Mouse (Mus musculus) forebrain, embryonic 13.5 days (tissue): ENCODE measurements at regions not wholly inside any gene's neighbourhood (a gene's known extent, or its start where the extent isn't known, plus 50 kb on each side); places are given as distances from the start of the nearest gene placed in this dataset.
A peak's percentile ranks its signal among the peaks of the same experiment; 100 is the strongest.

Experiments used
- ATAC-seq: fragments of 200-750 bp; cut with Nextera tagmentation; 2 replicates; pipeline ENCODE4 v1.8.0; 2017
- H3K27ac ChIP-seq: fragments of 300-500 bp; sonication (generic); 2 replicates; pipeline ENCODE4 v1.5.1; 2015; ENCODE audit warnings: inconsistent platforms, mild to moderate bottlenecking, moderate library complexity
- H3K27me3 ChIP-seq: fragments of 300-500 bp; sonication (generic); 2 replicates; pipeline ENCODE4 v1.6.1; 2015; ENCODE audit warnings: mild to moderate bottlenecking, inconsistent platforms
- H3K36me3 ChIP-seq: fragments of 300-500 bp; sonication (generic); 2 replicates; pipeline ENCODE4 v1.6.1; 2015; ENCODE audit warnings: mild to moderate bottlenecking, inconsistent platforms; ENCODE audit not compliant: poor library complexity, severe bottlenecking
- H3K4me1 ChIP-seq: fragments of 300-500 bp; sonication (generic); 2 replicates; pipeline ENCODE4 v1.6.1; 2015; ENCODE audit warnings: inconsistent platforms
- H3K4me2 ChIP-seq: fragments of 300-500 bp; sonication (generic); 2 replicates; pipeline ENCODE4 v1.6.1; 2015; ENCODE audit warnings: inconsistent platforms, mild to moderate bottlenecking, moderate library complexity
- H3K4me3 ChIP-seq: fragments of 300-500 bp; sonication (generic); 2 replicates; pipeline ENCODE4 v1.5.1; 2015; ENCODE audit warnings: mild to moderate bottlenecking, inconsistent platforms
- H3K9ac ChIP-seq: fragments of 300-500 bp; sonication (generic); 2 replicates; pipeline ENCODE4 v1.6.1; 2015; ENCODE audit warnings: mild to moderate bottlenecking, inconsistent platforms
- H3K9me3 ChIP-seq: fragments of 300-500 bp; sonication (generic); replicated peaks from 2 replicates; pipeline ENCODE4 v1.6.1; 2016; ENCODE audit warnings: inconsistent platforms
- WGBS: fragments of 180-500 bp; shearing (Covaris S2); methylation state at CpG from one replicate; pipeline ENCODE4 v1.1.7; 2015; 5-methylcytosine and 5-hydroxymethylcytosine counted together

- no peak overlapping the region for H3K9ac ChIP-seq
- H3K9me3 ChIP-seq = no peaks in the 10 kb centered on the region
- no peak for ATAC-seq
- H3K27me3 ChIP-seq = no peaks in the 10 kb centered on the region
- no peak overlapping the region for H3K4me3 ChIP-seq
- no peak overlapping the region for H3K4me2 ChIP-seq
- no peaks in the 10 kb centered on the region for H3K36me3 ChIP-seq
- H3K4me1 ChIP-seq = no peaks in the 10 kb centered on the region
- no peak overlapping the region for H3K27ac ChIP-seq
Observed at GRCm38 (mm10) chr7:124680561-124680960, 697.9 kb downstream of the Hs3st4 start.

GRCm38 (mm10) chr7:124681212-124681611 lies 698.5 kb downstream of the Hs3st4 start:
- H3K4me1 ChIP-seq = no peaks in the 10 kb centered on the region
- no peaks in the 10 kb centered on the region for H3K36me3 ChIP-seq
- WGBS = 76% methylated on average over 10 of the region's 10 CpGs
- ATAC-seq = peak; percentile 45; the same call in 1 of the 2 replicates
- H3K27ac ChIP-seq = no peak overlapping the region
- H3K4me3 ChIP-seq = no peak overlapping the region
- no peaks in the 10 kb centered on the region for H3K27me3 ChIP-seq
- H3K9ac ChIP-seq = no peak overlapping the region
- H3K4me2 ChIP-seq = no peak overlapping the region
- no peaks in the 10 kb centered on the region for H3K9me3 ChIP-seq

GRCm38 (mm10) chr7:124681820-124682219 lies 699.2 kb downstream of the Hs3st4 start:
- no peak overlapping the region for H3K9ac ChIP-seq
- ATAC-seq = no peak
- H3K36me3 ChIP-seq = no peaks in the 10 kb centered on the region
- no peaks in the 10 kb centered on the region for H3K27me3 ChIP-seq
- no peak overlapping the region for H3K27ac ChIP-seq
- no peaks in the 10 kb centered on the region for H3K4me1 ChIP-seq
- 91% methylated on average over 2 of the region's 2 CpGs for WGBS
- no peak overlapping the region for H3K4me2 ChIP-seq
- no peak overlapping the region for H3K4me3 ChIP-seq
- H3K9me3 ChIP-seq = no peaks in the 10 kb centered on the region

GRCm38 (mm10) chr7:124685424-124685823 lies 702.8 kb downstream of the Hs3st4 start:
- H3K4me3 ChIP-seq = no peak overlapping the region
- WGBS = 83% methylated on average over 2 of the region's 2 CpGs
- no peaks in the 10 kb centered on the region for H3K4me1 ChIP-seq
- no peaks in the 10 kb centered on the region for H3K9me3 ChIP-seq
- no peak overlapping the region for H3K27ac ChIP-seq
- no peak overlapping the region for H3K4me2 ChIP-seq
- H3K27me3 ChIP-seq = no peaks in the 10 kb centered on the region
- H3K36me3 ChIP-seq = no peaks in the 10 kb centered on the region
- H3K9ac ChIP-seq = no peak overlapping the region
- ATAC-seq = no peak

GRCm38 (mm10) chr7:124704163-124704824 lies 721.6 kb downstream of the Hs3st4 start:
- Histone ChIP-seq H3K9ac (no peak overlapping the region), H3K4me3 (no peak overlapping the region), H3K27me3 (no peaks in the 10 kb centered on the region), H3K27ac (peak overlapping the region; percentile 57), H3K9me3 (no peaks in the 10 kb centered on the region), H3K36me3 (no peaks in the 10 kb centered on the region), H3K4me1 (peaks cover 16% of the 10 kb centered on the region), H3K4me2 (no peak overlapping the region)
- 57% methylated on average over 6 of the region's 6 CpGs for WGBS
- peak; percentile 81 for ATAC-seq

GRCm38 (mm10) chr7:124707143-124707542 lies 724.5 kb downstream of the Hs3st4 start:
- no peak overlapping the region for H3K4me3 ChIP-seq
- H3K27ac ChIP-seq = no peak overlapping the region
- no peak for ATAC-seq
- no peak overlapping the region for H3K4me2 ChIP-seq
- peaks cover 19% of the 10 kb centered on the region for H3K4me1 ChIP-seq
- H3K9ac ChIP-seq = no peak overlapping the region
- WGBS = 62% methylated on average over 3 of the region's 3 CpGs
- no peaks in the 10 kb centered on the region for H3K9me3 ChIP-seq
- H3K27me3 ChIP-seq = no peaks in the 10 kb centered on the region
- H3K36me3 ChIP-seq = no peaks in the 10 kb centered on the region

GRCm38 (mm10) chr7:124708771-124709485 lies 726.3 kb downstream of the Hs3st4 start:
- WGBS = 53% methylated on average over 11 of the region's 11 CpGs
- H3K4me2 ChIP-seq = no peak overlapping the region
- peak; percentile 49; the same call in 1 of the 2 replicates for ATAC-seq

GRCm38 (mm10) chr7:124720927-124721326 lies 723.5 kb upstream of the Kdm8 start:
- Histone ChIP-seq H3K9ac (no peak overlapping the region), H3K27me3 (no peaks in the 10 kb centered on the region), H3K4me3 (no peak overlapping the region), H3K27ac (no peak overlapping the region), H3K36me3 (no peaks in the 10 kb centered on the region), H3K4me1 (no peaks in the 10 kb centered on the region), H3K4me2 (no peak overlapping the region), H3K9me3 (no peaks in the 10 kb centered on the region)
- ATAC-seq = no peak
- WGBS = 43% methylated on average over 1 of the region's 1 CpGs

More at GRCm38 (mm10) chr7:124708771-124709485, 726.3 kb downstream of the Hs3st4 start:
- Histone ChIP-seq H3K27me3 (no peaks in the 10 kb centered on the region), H3K27ac (peak overlapping the region; percentile 44), H3K4me3 (no peak overlapping the region), H3K4me1 (peaks cover 19% of the 10 kb centered on the region), H3K9me3 (no peaks in the 10 kb centered on the region), H3K36me3 (no peaks in the 10 kb centered on the region), H3K9ac (no peak overlapping the region)

GRCm38 (mm10) chr7:124742086-124742485 lies 702.4 kb upstream of the Kdm8 start:
- no peaks in the 10 kb centered on the region for H3K27me3 ChIP-seq
- no peak overlapping the region for H3K4me3 ChIP-seq
- H3K36me3 ChIP-seq = no peaks in the 10 kb centered on the region
- H3K9me3 ChIP-seq = no peaks in the 10 kb centered on the region
- H3K4me1 ChIP-seq = no peaks in the 10 kb centered on the region
- no peak overlapping the region for H3K9ac ChIP-seq
- ATAC-seq = no peak
- no peak overlapping the region for H3K4me2 ChIP-seq
- no peak overlapping the region for H3K27ac ChIP-seq
- WGBS = 9% methylated on average over 2 of the region's 2 CpGs

- ATAC-seq = no peak
- Histone ChIP-seq H3K4me1 (no peaks in the 10 kb centered on the region), H3K27me3 (no peaks in the 10 kb centered on the region), H3K4me2 (no peak overlapping the region), H3K27ac (no peak overlapping the region), H3K4me3 (no peak overlapping the region), H3K9me3 (no peaks in the 10 kb centered on the region), H3K9ac (no peak overlapping the region), H3K36me3 (no peaks in the 10 kb centered on the region)
- 82% methylated on average over 2 of the region's 2 CpGs for WGBS
Observed at GRCm38 (mm10) chr7:124746321-124746720, 698.2 kb upstream of the Kdm8 start.

- H3K27me3 ChIP-seq = no peaks in the 10 kb centered on the region
- no peaks in the 10 kb centered on the region for H3K9me3 ChIP-seq
- H3K36me3 ChIP-seq = no peaks in the 10 kb centered on the region
- no peak overlapping the region for H3K4me2 ChIP-seq
- H3K4me1 ChIP-seq = no peaks in the 10 kb centered on the region
- no peak overlapping the region for H3K9ac ChIP-seq
- no peak overlapping the region for H3K27ac ChIP-seq
- 79% methylated on average over 3 of the region's 3 CpGs for WGBS
- H3K4me3 ChIP-seq = no peak overlapping the region
- no peak for ATAC-seq
Observed at GRCm38 (mm10) chr7:124748396-124748795, 696.1 kb upstream of the Kdm8 start.

- 94% methylated on average over 4 of the region's 4 CpGs for WGBS
- no peak overlapping the region for H3K9ac ChIP-seq
Observed at GRCm38 (mm10) chr7:124759084-124759483, 685.4 kb upstream of the Kdm8 start.

More at GRCm38 (mm10) chr7:124759084-124759483, 685.4 kb upstream of the Kdm8 start:
- Histone ChIP-seq H3K4me3 (no peak overlapping the region), H3K27me3 (no peaks in the 10 kb centered on the region), H3K4me1 (no peaks in the 10 kb centered on the region), H3K36me3 (no peaks in the 10 kb centered on the region), H3K4me2 (no peak overlapping the region), H3K27ac (no peak overlapping the region), H3K9me3 (no peaks in the 10 kb centered on the region)
- no peak for ATAC-seq
